Mouse (Mus musculus): ENCODE data around the gene Ccdc177. TPM values are rescaled to one million over a fixed set of nuclear protein-coding genes. Genes with fewer than 3 reads are reported as not detected.
"Not testable (repeated sequence)": the region's sequence is repeated elsewhere in the genome, so short reads cannot be mapped to it uniquely, and the experiment has no call there.

The Ccdc177 gene
- polyA plus RNA-seq, 1 experiment = not detected

- WGBS = 17% methylated on average over 6 of the region's 6 CpGs
- TF ChIP-seq CTCF (IDR thresholded peaks at IDR 0.05; ENCODE audit: borderline replicate concordance, control insufficient read depth, extremely low read depth, insufficient read depth, low read length, poor library complexity) (no peak), POLR2A (IDR thresholded peaks at IDR 0.05; ENCODE audit: control insufficient read depth, extremely low read depth, insufficient read depth, low read length, poor library complexity) (no peak)
- Histone ChIP-seq H3K4me3 (ENCODE audit: control insufficient read depth, insufficient read depth, low read length) (peak overlapping the region; percentile 63), H3K27me3 (ENCODE audit: control insufficient read depth, insufficient read depth, low read length) (no peaks in the 10 kb centered on the region), H3K36me3 (ENCODE audit: control insufficient read depth, insufficient read depth, low read length) (no peaks in the 10 kb centered on the region), H3K27ac (ENCODE audit: control insufficient read depth, insufficient read depth, low read length) (peak overlapping the region; percentile 95), H3K4me1 (replicated peaks; ENCODE audit: control insufficient read depth, insufficient read depth, low read length) (peaks cover 13% of the 10 kb centered on the region)
- no peak for DNase-seq
Observed at GRCm38 (mm10) chr12:80791571-80792444, 31.3 kb upstream of the Ccdc177 start.

- under 1% methylated on average over 80 of the region's 80 CpGs for WGBS
- Histone ChIP-seq H3K27ac (ENCODE audit: control insufficient read depth, insufficient read depth, low read length) (peak overlapping the region; percentile 95), H3K27me3 (ENCODE audit: control insufficient read depth, insufficient read depth, low read length) (no peaks in the 10 kb centered on the region), H3K4me1 (replicated peaks; ENCODE audit: control insufficient read depth, insufficient read depth, low read length) (peaks cover 13% of the 10 kb centered on the region), H3K4me3 (ENCODE audit: control insufficient read depth, insufficient read depth, low read length) (peak overlapping the region; percentile 63), H3K36me3 (ENCODE audit: control insufficient read depth, insufficient read depth, low read length) (no peaks in the 10 kb centered on the region)
- TF ChIP-seq CTCF (IDR thresholded peaks at IDR 0.05; ENCODE audit: borderline replicate concordance, control insufficient read depth, extremely low read depth, insufficient read depth, low read length, poor library complexity) = no peak
- no peak for TF ChIP-seq POLR2A (IDR thresholded peaks at IDR 0.05; ENCODE audit: control insufficient read depth, extremely low read depth, insufficient read depth, low read length, poor library complexity)
- DNase-seq = peak; percentile 63
Observed at GRCm38 (mm10) chr12:80790700-80791570, 30.4 kb upstream of the Ccdc177 start.

GRCm38 (mm10) chr12:80789849-80790694 lies 29.6 kb upstream of the Ccdc177 start, which contains the start of gene Susd6:
Gene Susd6 (plus strand): TSS chr12:80790510.
- Histone ChIP-seq H3K27ac (ENCODE audit: control insufficient read depth, insufficient read depth, low read length) (peak within 1 kb of the TSS; percentile 95), H3K27me3 (ENCODE audit: control insufficient read depth, insufficient read depth, low read length) (no peaks in the 10 kb centered on the region), H3K36me3 (ENCODE audit: control insufficient read depth, insufficient read depth, low read length) (no peaks in the 10 kb centered on the region), H3K4me1 (replicated peaks; ENCODE audit: control insufficient read depth, insufficient read depth, low read length) (peaks cover 11% of the 10 kb centered on the region), H3K4me3 (ENCODE audit: control insufficient read depth, insufficient read depth, low read length) (peak within 1 kb of the TSS; percentile 63)
- 9% methylated on average over 56 of the region's 56 CpGs for WGBS
- DNase-seq = peak; percentile 99
- TF ChIP-seq POLR2A (IDR thresholded peaks at IDR 0.05; ENCODE audit: control insufficient read depth, extremely low read depth, insufficient read depth, low read length, poor library complexity) (peak; percentile 99), CTCF (IDR thresholded peaks at IDR 0.05; ENCODE audit: borderline replicate concordance, control insufficient read depth, extremely low read depth, insufficient read depth, low read length, poor library complexity) (no peak; the same call in 1 of the 2 replicates)

- DNase-seq; H3K4me1 ChIP-seq (replicated peaks; ENCODE audit: control insufficient read depth, insufficient read depth, low read length); H3K4me3 ChIP-seq (ENCODE audit: control insufficient read depth, insufficient read depth, low read length); H3K36me3 ChIP-seq (ENCODE audit: control insufficient read depth, insufficient read depth, low read length); H3K27me3 ChIP-seq (ENCODE audit: control insufficient read depth, insufficient read depth, low read length); H3K27ac ChIP-seq (ENCODE audit: control insufficient read depth, insufficient read depth, low read length): not testable (repeated sequence)
- 82% methylated on average over 4 of the region's 4 CpGs for WGBS
Observed at GRCm38 (mm10) chr12:80789276-80789675, 28.8 kb upstream of the Ccdc177 start.

- Histone ChIP-seq H3K27ac (ENCODE audit: control insufficient read depth, insufficient read depth, low read length) (no peak overlapping the region), H3K4me1 (replicated peaks; ENCODE audit: control insufficient read depth, insufficient read depth, low read length) (peaks cover 8% of the 10 kb centered on the region), H3K27me3 (ENCODE audit: control insufficient read depth, insufficient read depth, low read length) (no peaks in the 10 kb centered on the region), H3K4me3 (ENCODE audit: control insufficient read depth, insufficient read depth, low read length) (no peak overlapping the region), H3K36me3 (ENCODE audit: control insufficient read depth, insufficient read depth, low read length) (no peaks in the 10 kb centered on the region)
- no peak for DNase-seq
- no peak for TF ChIP-seq POLR2A (IDR thresholded peaks at IDR 0.05; ENCODE audit: control insufficient read depth, extremely low read depth, insufficient read depth, low read length, poor library complexity)
- WGBS = 98% methylated on average over 3 of the region's 3 CpGs
Observed at GRCm38 (mm10) chr12:80788188-80788587, 27.7 kb upstream of the Ccdc177 start.

- peaks cover 5% of the 10 kb centered on the region for H3K4me1 ChIP-seq (replicated peaks; ENCODE audit: control insufficient read depth, insufficient read depth, low read length)
- no peak overlapping the region for H3K4me3 ChIP-seq (ENCODE audit: control insufficient read depth, insufficient read depth, low read length)
- 91% methylated on average over 11 of the region's 11 CpGs for WGBS
- no peak overlapping the region for H3K27ac ChIP-seq (ENCODE audit: control insufficient read depth, insufficient read depth, low read length)
- H3K27me3 ChIP-seq (ENCODE audit: control insufficient read depth, insufficient read depth, low read length) = no peaks in the 10 kb centered on the region
- TF ChIP-seq POLR2A (IDR thresholded peaks at IDR 0.05; ENCODE audit: control insufficient read depth, extremely low read depth, insufficient read depth, low read length, poor library complexity) (no peak), CTCF (IDR thresholded peaks at IDR 0.05; ENCODE audit: borderline replicate concordance, control insufficient read depth, extremely low read depth, insufficient read depth, low read length, poor library complexity) (no peak)
- no peak for DNase-seq
- H3K36me3 ChIP-seq (ENCODE audit: control insufficient read depth, insufficient read depth, low read length) = no peaks in the 10 kb centered on the region
Observed at GRCm38 (mm10) chr12:80787604-80788003, 27.1 kb upstream of the Ccdc177 start.
